Mouse (Mus musculus) brain, embryonic 14.5 days (tissue): Measurements from ENCODE around the gene Taco1.
"Not testable (repeated sequence)": the region's sequence is repeated elsewhere in the genome, so short reads cannot be mapped to it uniquely, and the experiment has no call there.

Source experiments
- CTCF ChIP-seq: fragments of 200-500 bp; IDR thresholded peaks from 2 replicates; pipeline ENCODE4 v1.5.1; 2012; ENCODE audit warnings: inconsistent platforms, mild to moderate bottlenecking, moderate library complexity, borderline replicate concordance; ENCODE audit not compliant: insufficient read depth, insufficient read length; ENCODE audit errors: extremely low read depth
- POLR2A ChIP-seq: fragments of 200-500 bp; IDR thresholded peaks from 2 replicates; pipeline ENCODE4 v1.6.1; 2012; ENCODE audit warnings: mild to moderate bottlenecking, inconsistent platforms, borderline replicate concordance; ENCODE audit not compliant: poor library complexity, insufficient read depth, insufficient read length, severe bottlenecking; ENCODE audit errors: extremely low read depth

GRCm38 (mm10) chr11:106066616-106067015 is 755 bp downstream of the Taco1 start:
- TF ChIP-seq CTCF, POLR2A: not testable (repeated sequence)
